Mouse (Mus musculus): ENCODE data around the gene Znrf4. TPM values are rescaled to one million over a fixed set of nuclear protein-coding genes. Genes with fewer than 3 reads are reported as not detected.
A peak's percentile ranks its signal among the peaks of the same experiment; 100 is the strongest.

The Znrf4 gene
- total RNA-seq (2021), result not detected
- long read RNA-seq, experiment 1, result 0 reads
- long read RNA-seq, experiment 2, result 0 reads

GRCm38 (mm10) chr17:56512310-56512709 lies at the start of gene Znrf4:
TSS of gene Znrf4 (minus strand) at chr17:56512431.
- no peak for DNase-seq (ENCODE audit: low spot score in 2 of 2)

- DNase-seq (ENCODE audit: low spot score in 2 of 2), result no peak
Measured at GRCm38 (mm10) chr17:56561866-56562265, 49.6 kb upstream of the Znrf4 start.

GRCm38 (mm10) chr17:56560131-56560530 lies 47.9 kb upstream of the Znrf4 start:
- DNase-seq (ENCODE audit: low spot score in 2 of 2), result no peak

GRCm38 (mm10) chr17:56559386-56559785 lies 47.2 kb upstream of the Znrf4 start:
- DNase-seq (ENCODE audit: low spot score in 2 of 2), result no peak

GRCm38 (mm10) chr17:56558448-56558847 lies 46.2 kb upstream of the Znrf4 start:
- peak in 1 of 2 experiments; percentile 60 for DNase-seq (ENCODE audit: low spot score in 2 of 2)

GRCm38 (mm10) chr17:56554122-56554551 lies 41.9 kb upstream of the Znrf4 start, which contains the start of gene Gm20219:
TSS of gene Gm20219 (minus strand) at chr17:56554387.
- DNase-seq (ENCODE audit: low spot score in 2 of 2), result no peak

- DNase-seq (ENCODE audit: low spot score in 2 of 2), result peak in 1 of 2 experiments; percentile 51
Measured at GRCm38 (mm10) chr17:56552781-56553363, 40.6 kb upstream of the Znrf4 start.

- no peak for DNase-seq (ENCODE audit: low spot score in 2 of 2)
Measured at GRCm38 (mm10) chr17:56551841-56552581, 39.8 kb upstream of the Znrf4 start.

- DNase-seq (ENCODE audit: low spot score in 2 of 2), result peak in 1 of 2 experiments; percentile 14
Measured at GRCm38 (mm10) chr17:56550784-56551475, 38.7 kb upstream of the Znrf4 start.

- DNase-seq (ENCODE audit: low spot score in 2 of 2), result no peak
Measured at GRCm38 (mm10) chr17:56548605-56549105, 36.4 kb upstream of the Znrf4 start.

- no peak for DNase-seq (ENCODE audit: low spot score in 2 of 2)
Measured at GRCm38 (mm10) chr17:56547846-56548604, 35.8 kb upstream of the Znrf4 start.

GRCm38 (mm10) chr17:56547116-56547845 lies 35.0 kb upstream of the Znrf4 start:
- DNase-seq (ENCODE audit: low spot score in 2 of 2), result no peak

- DNase-seq (ENCODE audit: low spot score in 2 of 2), result no peak
Measured at GRCm38 (mm10) chr17:56546576-56546975, 34.3 kb upstream of the Znrf4 start.

- DNase-seq (ENCODE audit: low spot score in 2 of 2), result no peak
Measured at GRCm38 (mm10) chr17:56545945-56546344, 33.7 kb upstream of the Znrf4 start.

GRCm38 (mm10) chr17:56544699-56545387 lies 32.6 kb upstream of the Znrf4 start:
- no peak for DNase-seq (ENCODE audit: low spot score in 2 of 2)

- no peak for DNase-seq (ENCODE audit: low spot score in 2 of 2)
Measured at GRCm38 (mm10) chr17:56543684-56544224, 31.5 kb upstream of the Znrf4 start.

- no peak for DNase-seq (ENCODE audit: low spot score in 2 of 2)
Measured at GRCm38 (mm10) chr17:56542736-56543135, 30.5 kb upstream of the Znrf4 start.

GRCm38 (mm10) chr17:56540562-56540975 lies 28.3 kb upstream of the Znrf4 start:
- DNase-seq (ENCODE audit: low spot score in 2 of 2), result no peak

GRCm38 (mm10) chr17:56537912-56538311 lies 25.7 kb upstream of the Znrf4 start:
- no peak for DNase-seq (ENCODE audit: low spot score in 2 of 2)

All from gastrocnemius, postnatal 4 days (tissue).